Mouse (Mus musculus) ES-Bruce4 (cell line): ENCODE data around the gene Tssk6.

ENCODE experiments used
- CTCF ChIP-seq: IDR thresholded peaks from one replicate; pipeline ENCODE4 v1.8.1; 2011; ENCODE audit warnings: low read depth, low read length
- EP300 ChIP-seq: IDR thresholded peaks from 2 replicates; pipeline ENCODE4 v1.6.1; 2011; ENCODE audit warnings: low read depth, low read length; ENCODE audit not compliant: insufficient read depth

GRCm38 (mm10) chr8:69900895-69901451 is 1.0 kb upstream of the Tssk6 start:
- TF ChIP-seq CTCF (no peak), EP300 (no peak)
